Mouse (Mus musculus): ENCODE data around the gene Fam189a1. TPM values are rescaled to one million over a fixed set of nuclear protein-coding genes. Genes with fewer than 3 reads are reported as not detected.

Gene Fam189a1
- 0.20 and 0.69 TPM in 2 replicates for polyA plus RNA-seq (2015; fragmentation: Nextera tagmentation; extraction: Ambion mirVana)

DNA sequence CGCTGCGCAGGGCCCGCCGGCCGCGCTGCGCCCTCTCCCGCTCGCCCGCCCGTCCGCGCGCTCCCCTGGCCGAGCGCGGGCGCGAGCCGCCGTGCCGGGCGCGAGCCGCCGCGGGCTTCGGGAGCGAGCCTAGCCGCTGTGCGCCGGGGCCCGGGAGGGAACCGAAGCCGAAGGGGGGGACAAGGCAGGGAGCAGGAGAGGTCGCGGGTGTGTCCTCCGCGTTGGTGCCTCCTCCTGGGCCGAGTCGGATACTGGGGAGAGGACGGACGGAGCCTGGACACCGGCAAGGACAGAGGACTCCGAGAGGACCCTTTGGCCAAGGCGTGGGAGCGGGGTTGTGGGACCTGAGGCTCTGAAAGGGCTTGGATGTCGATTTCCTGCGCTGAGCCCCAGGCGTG, at the start of gene Fam189a1:
Gene Fam189a1 (minus strand): TSS at position 57 of the 398 bp plus-strand sequence.
- 0 out of 2 replicates have a peak, but pooled peaks cover 4% of the 10 kb centered on the region for H3K4me1 ChIP-seq (replicated peaks; ENCODE audit: control insufficient read depth, insufficient read depth, low read length)
- peak within 1 kb of the TSS; percentile 64 for H3K9ac ChIP-seq (ENCODE audit: low read length)
- no peaks in the 10 kb centered on the region for H3K36me3 ChIP-seq (ENCODE audit: control insufficient read depth, insufficient read depth, low read length)
- H3K27ac ChIP-seq (ENCODE audit: low read length): no peak within 1 kb of the TSS
- no peaks in the 10 kb centered on the region for H3K9me3 ChIP-seq (ENCODE audit: control insufficient read depth, low read length)
- peaks cover 44% of the 10 kb centered on the region for H3K27me3 ChIP-seq (ENCODE audit: control insufficient read depth, insufficient read depth, low read depth, low read length)
- H3K4me3 ChIP-seq (ENCODE audit: low read length): peak within 1 kb of the TSS; percentile 64
- ATAC-seq (ENCODE audit: low read depth): peak; percentile 86
- H3K4me2 ChIP-seq (ENCODE audit: low read depth, low read length): peak within 1 kb of the TSS; percentile 100
- under 1% methylated on average over 43 of the region's 50 CpGs for WGBS

DNA sequence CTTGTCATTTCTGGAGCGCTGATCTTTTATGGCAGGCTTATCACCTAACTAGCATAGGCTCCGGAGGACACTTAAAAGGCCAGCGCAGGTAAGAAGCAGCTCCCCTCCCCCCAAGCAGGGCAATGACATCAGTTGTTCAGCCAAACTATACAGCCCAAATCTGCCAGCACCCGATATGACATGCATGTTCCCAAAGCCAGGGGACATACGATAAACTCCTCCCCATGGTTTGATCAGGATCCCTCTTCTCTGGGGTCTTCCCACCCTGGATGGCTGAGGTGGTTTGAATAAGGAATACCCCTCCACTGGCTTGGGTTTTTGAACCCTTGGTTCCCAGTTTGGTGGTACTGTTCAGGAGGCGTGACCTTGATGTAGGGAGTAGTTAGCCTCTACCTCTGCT, 49.7 kb upstream of the Fam189a1 start:
- Histone ChIP-seq H3K36me3 (ENCODE audit: control insufficient read depth, insufficient read depth, low read length) (no peaks in the 10 kb centered on the region), H3K4me2 (ENCODE audit: low read depth, low read length) (no peak overlapping the region), H3K27ac (ENCODE audit: low read length) (no peak overlapping the region), H3K4me3 (ENCODE audit: low read length) (no peak overlapping the region), H3K9ac (ENCODE audit: low read length) (no peak overlapping the region), H3K9me3 (ENCODE audit: control insufficient read depth, low read length) (peaks cover 3% of the 10 kb centered on the region; the same call in 1 of the 2 replicates), H3K27me3 (ENCODE audit: control insufficient read depth, insufficient read depth, low read depth, low read length) (no peaks in the 10 kb centered on the region), H3K4me1 (replicated peaks; ENCODE audit: control insufficient read depth, insufficient read depth, low read length) (no peaks in the 10 kb centered on the region)
- WGBS: 83% methylated on average over 6 of the region's 6 CpGs
- ATAC-seq (ENCODE audit: low read depth): no peak

DNA sequence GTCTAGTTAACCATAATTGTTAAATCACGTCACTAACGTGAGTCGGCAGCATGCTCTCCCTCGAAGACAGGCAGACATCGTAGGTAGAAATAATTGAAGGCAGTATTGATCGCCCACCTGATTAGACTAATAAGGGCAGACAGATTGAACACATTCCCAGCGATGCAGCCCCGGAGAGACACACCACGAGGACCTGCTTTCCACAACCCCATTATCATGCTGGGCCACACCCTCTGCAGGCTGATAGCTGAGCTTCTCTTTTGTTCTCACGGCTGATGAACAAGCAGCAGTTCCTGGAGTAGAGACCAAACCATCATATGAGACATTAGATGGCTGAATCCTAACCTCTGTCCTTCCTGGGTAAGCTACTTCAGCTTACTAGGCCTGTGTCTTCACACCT, 46.3 kb upstream of the Fam189a1 start:
- Histone ChIP-seq H3K4me1 (replicated peaks; ENCODE audit: control insufficient read depth, insufficient read depth, low read length) (no peaks in the 10 kb centered on the region), H3K4me2 (ENCODE audit: low read depth, low read length) (no peak overlapping the region), H3K36me3 (ENCODE audit: control insufficient read depth, insufficient read depth, low read length) (no peaks in the 10 kb centered on the region), H3K9ac (ENCODE audit: low read length) (no peak overlapping the region), H3K4me3 (ENCODE audit: low read length) (no peak overlapping the region), H3K27me3 (ENCODE audit: control insufficient read depth, insufficient read depth, low read depth, low read length) (no peaks in the 10 kb centered on the region), H3K27ac (ENCODE audit: low read length) (no peak overlapping the region), H3K9me3 (ENCODE audit: control insufficient read depth, low read length) (peaks cover 3% of the 10 kb centered on the region; the same call in 1 of the 2 replicates)
- no peak for ATAC-seq (ENCODE audit: low read depth)
- WGBS: 85% methylated on average over 10 of the region's 10 CpGs

DNA sequence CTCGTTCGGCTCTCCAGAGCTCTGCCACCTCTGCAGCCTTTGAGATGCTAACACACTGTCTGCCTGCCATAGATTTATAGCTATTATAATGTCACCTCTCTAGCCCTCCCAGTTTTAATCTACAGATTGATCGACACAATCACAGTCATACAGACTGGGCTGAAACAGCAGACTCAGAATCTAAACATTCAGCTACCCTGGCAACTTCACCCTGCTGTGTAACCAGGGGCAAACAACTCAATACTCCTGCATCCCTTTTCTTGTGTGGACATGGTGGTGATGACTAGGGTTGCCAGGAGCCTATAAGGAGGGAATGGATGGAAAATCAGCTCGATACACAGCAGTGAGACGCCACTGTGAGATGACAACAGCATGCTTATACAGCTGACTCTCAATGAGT, 24.3 kb upstream of the Fam189a1 start:
- Histone ChIP-seq H3K9ac (ENCODE audit: low read length) (no peak overlapping the region), H3K36me3 (ENCODE audit: control insufficient read depth, insufficient read depth, low read length) (no peaks in the 10 kb centered on the region), H3K27ac (ENCODE audit: low read length) (no peak overlapping the region), H3K4me3 (ENCODE audit: low read length) (no peak overlapping the region), H3K27me3 (ENCODE audit: control insufficient read depth, insufficient read depth, low read depth, low read length) (no peaks in the 10 kb centered on the region), H3K9me3 (ENCODE audit: control insufficient read depth, low read length) (no peaks in the 10 kb centered on the region), H3K4me2 (ENCODE audit: low read depth, low read length) (no peak overlapping the region), H3K4me1 (replicated peaks; ENCODE audit: control insufficient read depth, insufficient read depth, low read length) (no peaks in the 10 kb centered on the region)
- ATAC-seq (ENCODE audit: low read depth): no peak
- WGBS: 52% methylated on average over 5 of the region's 5 CpGs

DNA sequence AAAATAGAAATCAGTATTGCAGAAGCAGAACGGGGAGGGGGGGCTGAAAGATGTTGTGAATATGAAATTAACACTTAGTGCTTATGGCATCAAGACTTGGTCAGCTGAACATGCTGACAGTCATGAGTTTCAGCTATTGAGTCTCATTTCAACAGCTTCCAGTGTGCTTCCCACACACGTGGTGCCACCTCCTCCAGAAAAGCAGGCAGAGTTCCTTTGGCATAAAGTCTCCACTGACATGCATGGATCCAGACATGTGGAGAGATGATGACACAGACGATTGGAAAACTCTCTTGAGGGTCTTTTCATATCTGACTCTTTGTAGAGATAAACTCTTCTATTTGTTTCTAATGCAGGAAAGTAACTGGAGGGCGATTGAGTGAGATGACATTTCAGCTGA, 14.4 kb upstream of the Fam189a1 start:
- Histone ChIP-seq H3K27me3 (ENCODE audit: control insufficient read depth, insufficient read depth, low read depth, low read length) (no peaks in the 10 kb centered on the region), H3K9ac (ENCODE audit: low read length) (no peak overlapping the region), H3K27ac (ENCODE audit: low read length) (no peak overlapping the region), H3K36me3 (ENCODE audit: control insufficient read depth, insufficient read depth, low read length) (no peaks in the 10 kb centered on the region), H3K4me1 (replicated peaks; ENCODE audit: control insufficient read depth, insufficient read depth, low read length) (no peaks in the 10 kb centered on the region), H3K4me3 (ENCODE audit: low read length) (no peak overlapping the region), H3K4me2 (ENCODE audit: low read depth, low read length) (no peak overlapping the region), H3K9me3 (ENCODE audit: control insufficient read depth, low read length) (no peaks in the 10 kb centered on the region)
- no peak for ATAC-seq (ENCODE audit: low read depth)
- 71% methylated on average over 4 of the region's 4 CpGs for WGBS

DNA sequence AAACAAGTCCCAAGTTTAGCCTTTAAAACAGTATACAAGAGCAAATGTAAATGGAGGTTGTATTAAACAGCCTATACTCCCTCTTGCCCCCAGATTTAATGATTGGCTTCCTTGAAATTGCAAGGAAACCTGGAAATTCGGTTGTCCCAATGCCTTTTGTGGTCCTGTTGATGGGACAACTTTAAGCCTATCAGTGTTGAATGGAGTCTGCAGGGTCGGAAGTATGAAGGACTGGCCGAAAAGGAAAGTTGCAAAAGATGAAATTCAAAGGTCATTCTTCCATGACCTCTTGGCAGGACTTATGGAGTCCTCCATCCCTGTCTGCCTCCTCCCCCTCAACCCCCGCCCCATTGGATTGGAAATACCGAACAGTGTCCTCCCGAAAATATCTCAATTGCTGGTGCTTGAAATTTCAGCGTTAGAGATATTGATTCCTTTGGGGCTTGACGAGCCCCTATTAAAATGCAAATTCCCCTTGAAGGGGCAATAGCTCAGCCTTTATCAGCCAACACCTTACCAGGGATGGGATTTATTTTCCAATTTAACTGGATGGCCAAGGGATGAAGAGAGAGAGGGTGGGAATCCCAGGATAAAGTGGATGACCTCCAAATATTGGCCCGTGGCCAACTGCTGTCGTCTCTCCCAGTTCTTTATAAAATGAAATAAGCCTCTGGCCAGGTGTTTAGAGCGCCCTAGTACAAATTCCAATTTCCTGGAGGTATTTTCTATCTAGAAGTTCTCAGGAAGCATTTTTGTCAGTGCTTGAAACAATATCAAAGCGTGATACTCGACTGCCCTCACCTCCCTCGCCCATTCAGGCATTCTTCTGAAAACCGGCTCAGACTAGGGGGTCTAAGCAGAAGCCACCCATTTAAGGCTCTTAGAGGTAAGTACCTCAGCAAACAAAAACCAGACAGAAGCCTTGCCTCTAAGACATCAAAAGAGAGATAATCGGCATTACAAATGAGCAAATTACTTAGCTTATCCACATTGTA, 958 bp upstream of the Fam189a1 start:
- H3K4me2 ChIP-seq (ENCODE audit: low read depth, low read length): peak overlapping the region; percentile 100
- H3K9me3 ChIP-seq (ENCODE audit: control insufficient read depth, low read length): no peaks in the 10 kb centered on the region
- no peak for ATAC-seq (ENCODE audit: low read depth)
- H3K27ac ChIP-seq (ENCODE audit: low read length): no peak overlapping the region
- no peak overlapping the region for H3K9ac ChIP-seq (ENCODE audit: low read length)
- peaks cover 44% of the 10 kb centered on the region for H3K27me3 ChIP-seq (ENCODE audit: control insufficient read depth, insufficient read depth, low read depth, low read length)
- 11% methylated on average over 16 of the region's 16 CpGs for WGBS
- H3K4me3 ChIP-seq (ENCODE audit: low read length): peak overlapping the region; percentile 64
- H3K36me3 ChIP-seq (ENCODE audit: control insufficient read depth, insufficient read depth, low read length): no peaks in the 10 kb centered on the region
- 0 out of 2 replicates have a peak, but pooled peaks cover 4% of the 10 kb centered on the region for H3K4me1 ChIP-seq (replicated peaks; ENCODE audit: control insufficient read depth, insufficient read depth, low read length)

DNA sequence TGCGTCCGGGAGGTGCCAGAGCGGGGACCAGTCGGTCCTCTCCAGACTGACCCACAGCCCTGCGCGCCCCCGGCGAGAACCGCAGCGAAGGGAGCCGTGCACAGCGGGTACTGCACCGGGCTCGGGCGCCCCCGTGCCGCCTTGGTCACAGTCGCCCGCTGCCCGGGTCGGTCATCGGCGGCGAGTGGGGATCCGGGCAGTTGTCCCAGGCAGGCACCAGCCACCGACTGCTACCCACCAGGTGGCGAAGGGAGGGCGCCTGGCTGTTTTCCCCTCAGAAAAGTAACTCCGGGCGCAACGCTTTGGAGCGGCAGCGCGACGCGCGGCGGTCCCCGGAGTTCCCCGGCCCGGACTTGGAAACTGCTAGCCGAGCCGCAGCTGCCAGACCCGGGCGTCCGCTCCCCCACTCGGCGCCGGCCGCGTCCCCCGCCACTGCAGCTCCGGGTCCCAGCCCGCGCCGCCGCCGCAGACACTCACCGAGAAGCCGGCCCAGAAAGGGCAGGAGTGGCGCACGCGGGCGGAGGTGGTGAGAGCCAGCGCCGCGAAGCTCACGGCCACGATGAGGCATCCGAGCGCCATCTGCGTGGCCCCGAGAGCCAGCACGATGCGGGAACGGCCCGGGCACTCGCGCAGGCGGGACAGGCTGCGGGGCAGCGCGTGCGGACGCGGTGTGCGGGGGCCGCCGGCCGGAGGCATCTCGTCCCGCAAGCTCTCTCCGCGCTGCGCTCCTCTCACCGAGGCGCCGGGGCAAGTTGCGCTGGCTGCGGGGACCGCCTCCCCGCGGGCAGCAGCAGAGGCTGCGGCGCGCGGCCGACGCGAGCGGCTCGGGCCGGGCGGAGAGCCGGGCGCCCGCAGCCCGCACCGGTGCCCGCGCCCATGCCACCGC, 499 bp downstream of the Fam189a1 start:
- H3K4me2 ChIP-seq (ENCODE audit: low read depth, low read length): peak overlapping the region; percentile 100
- no peak overlapping the region for H3K27ac ChIP-seq (ENCODE audit: low read length)
- no peaks in the 10 kb centered on the region for H3K9me3 ChIP-seq (ENCODE audit: control insufficient read depth, low read length)
- peak; percentile 71 for ATAC-seq (ENCODE audit: low read depth)
- H3K9ac ChIP-seq (ENCODE audit: low read length): peak overlapping the region; percentile 64
- 0 out of 2 replicates have a peak, but pooled peaks cover 4% of the 10 kb centered on the region for H3K4me1 ChIP-seq (replicated peaks; ENCODE audit: control insufficient read depth, insufficient read depth, low read length)
- H3K4me3 ChIP-seq (ENCODE audit: low read length): peak overlapping the region; percentile 64
- H3K36me3 ChIP-seq (ENCODE audit: control insufficient read depth, insufficient read depth, low read length): no peaks in the 10 kb centered on the region
- WGBS: under 1% methylated on average over 98 of the region's 122 CpGs
- H3K27me3 ChIP-seq (ENCODE audit: control insufficient read depth, insufficient read depth, low read depth, low read length): peaks cover 44% of the 10 kb centered on the region

DNA sequence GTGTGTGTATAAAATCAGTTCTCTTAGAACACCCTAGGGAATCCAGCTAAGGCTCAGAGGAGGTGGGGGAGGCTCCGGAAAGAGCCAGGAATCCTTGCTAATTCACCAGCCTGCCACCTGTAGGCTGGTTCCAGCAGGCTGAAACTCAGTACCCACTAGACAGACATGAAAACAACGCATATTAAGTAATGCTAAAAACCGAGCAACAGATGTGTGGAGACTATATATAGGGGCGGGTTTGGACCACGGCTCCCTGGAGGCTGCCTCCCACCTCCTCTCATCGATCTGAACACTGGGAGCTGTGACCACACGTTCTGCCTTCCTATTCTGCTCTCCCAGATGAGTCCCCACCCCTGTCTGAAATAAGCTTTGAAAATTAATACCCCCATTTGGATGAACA, 1.8 kb downstream of the Fam189a1 start:
- H3K4me3 ChIP-seq (ENCODE audit: low read length): no peak overlapping the region

DNA sequence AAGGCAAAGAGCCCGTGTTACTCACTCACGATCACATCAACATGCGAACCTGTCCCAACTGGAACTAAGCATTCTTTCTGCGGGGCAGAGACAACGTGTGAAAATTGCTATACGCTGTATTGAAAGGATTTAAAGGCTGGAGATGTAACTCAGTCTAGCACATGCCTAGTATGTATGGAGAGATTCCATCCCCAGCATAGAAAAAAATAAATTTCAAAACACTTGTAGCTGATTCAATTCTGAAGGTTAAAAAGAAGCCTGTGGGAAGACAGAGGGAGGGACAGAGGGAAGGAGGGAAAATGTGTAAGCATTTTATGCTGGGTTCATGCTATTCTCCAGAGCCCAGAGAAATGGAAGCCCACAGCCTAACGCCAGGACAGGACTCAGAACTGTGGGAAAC, 2.5 kb downstream of the Fam189a1 start:
- Histone ChIP-seq H3K9ac (ENCODE audit: low read length) (no peak overlapping the region), H3K4me3 (ENCODE audit: low read length) (no peak overlapping the region), H3K4me1 (replicated peaks; ENCODE audit: control insufficient read depth, insufficient read depth, low read length) (0 out of 2 replicates have a peak, but pooled peaks cover 4% of the 10 kb centered on the region), H3K36me3 (ENCODE audit: control insufficient read depth, insufficient read depth, low read length) (no peaks in the 10 kb centered on the region), H3K27me3 (ENCODE audit: control insufficient read depth, insufficient read depth, low read depth, low read length) (peaks cover 43% of the 10 kb centered on the region), H3K9me3 (ENCODE audit: control insufficient read depth, low read length) (no peaks in the 10 kb centered on the region), H3K4me2 (ENCODE audit: low read depth, low read length) (no peak overlapping the region), H3K27ac (ENCODE audit: low read length) (no peak overlapping the region)
- ATAC-seq (ENCODE audit: low read depth): no peak
- WGBS: 68% methylated on average over 7 of the region's 7 CpGs

More for the DNA sequence above, 1.8 kb downstream of the Fam189a1 start:
- Histone ChIP-seq H3K27ac (ENCODE audit: low read length) (no peak overlapping the region), H3K27me3 (ENCODE audit: control insufficient read depth, insufficient read depth, low read depth, low read length) (peaks cover 44% of the 10 kb centered on the region), H3K36me3 (ENCODE audit: control insufficient read depth, insufficient read depth, low read length) (no peaks in the 10 kb centered on the region), H3K4me1 (replicated peaks; ENCODE audit: control insufficient read depth, insufficient read depth, low read length) (0 out of 2 replicates have a peak, but pooled peaks cover 4% of the 10 kb centered on the region), H3K9me3 (ENCODE audit: control insufficient read depth, low read length) (no peaks in the 10 kb centered on the region), H3K9ac (ENCODE audit: low read length) (no peak overlapping the region), H3K4me2 (ENCODE audit: low read depth, low read length) (no peak overlapping the region)
- ATAC-seq (ENCODE audit: low read depth): no peak
- WGBS: 10% methylated on average over 7 of the region's 7 CpGs
